Comparison of ENCODE assay signal across 15 mouse cellular contexts in the genomic region with DNA sequence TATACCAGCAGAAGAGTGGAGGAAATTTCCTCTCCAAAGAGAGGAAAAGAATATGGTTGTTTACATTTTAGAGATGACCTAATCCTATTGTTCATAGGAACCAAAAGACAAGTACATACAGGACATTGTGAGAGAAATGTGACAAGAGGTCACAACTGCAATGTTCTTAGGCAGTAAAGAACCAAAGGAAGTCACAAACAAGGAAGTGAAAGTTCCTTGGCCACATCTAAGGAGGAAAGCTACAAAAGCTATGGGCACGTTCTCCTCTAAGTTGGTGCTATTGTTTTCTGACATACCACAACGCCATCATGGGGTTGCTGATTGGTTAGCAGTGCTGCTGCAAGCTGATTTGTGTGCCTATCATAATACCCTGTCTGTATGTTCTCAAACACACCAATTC.
"Had no signal": no experiment of that assay in that cellular context is flagged by ENCODE, and none has a peak within 500 bp of the region (broad histone marks: within the 10 kb centered on the region; RNA-seq: fewer than 3 reads in every experiment).

No protein-coding gene starts in this region.

- H3K27ac ChIP-seq: limb, embryonic 15.5 days; liver, embryonic 14.5 days; midbrain, embryonic 15.5 days; neural tube, embryonic 13.5 days; stomach, embryonic 15.5 days had no signal

- H3K4me1 ChIP-seq: limb, embryonic 15.5 days; megakaryocyte, embryonic 14.5 days; stomach, embryonic 15.5 days had no signal

- DNase-seq: kidney, adult 8-10 months; kidney, postnatal 25 days; layer of hippocampus, adult 9-11 months; layer of hippocampus, postnatal 36 days; lung, adult 18-20 months; retina, postnatal 1 day; right cerebral cortex, postnatal 25 days; thymus, postnatal 4 days had no signal

- ATAC-seq: intestine, embryonic 16.5 days; midbrain, embryonic 15.5 days had no signal

- H3K4me3 ChIP-seq: limb, embryonic 15.5 days; megakaryocyte, embryonic 14.5 days; midbrain, embryonic 15.5 days; neural tube, embryonic 13.5 days; stomach, embryonic 15.5 days had no signal
